Mouse (Mus musculus) kidney, adult 2 months (tissue): ENCODE data around the gene Ssna1. TPM values are rescaled to one million over a fixed set of nuclear protein-coding genes. Genes with fewer than 3 reads are reported as not detected.

ENCODE experiments used
- DNase-seq: peaks from one replicate; pipeline ENCODE4 v3.0.0; 2021
- H3K27ac ChIP-seq: fragments of 200-500 bp; 2 replicates; pipeline ENCODE4 v1.5.1; 2012; ENCODE audit warnings: low read depth, low read length, control low read depth, inconsistent platforms; ENCODE audit not compliant: insufficient read depth
- H3K27me3 ChIP-seq: fragments of 200-500 bp; replicated peaks from 2 replicates; pipeline ENCODE4 v1.6.1; 2012; ENCODE audit warnings: mild to moderate bottlenecking, moderate library complexity, low read length, inconsistent platforms; ENCODE audit not compliant: control insufficient read depth, insufficient read depth
- H3K36me3 ChIP-seq: fragments of 200-500 bp; 2 replicates; pipeline ENCODE4 v1.6.1; 2012; ENCODE audit warnings: mild to moderate bottlenecking, moderate library complexity, low read length, inconsistent platforms; ENCODE audit not compliant: control insufficient read depth, insufficient read depth
- H3K4me1 ChIP-seq: fragments of 200-500 bp; 2 replicates; pipeline ENCODE4 v1.6.1; 2011; ENCODE audit warnings: low read length; ENCODE audit not compliant: control insufficient read depth, insufficient read depth
- H3K4me3 ChIP-seq: fragments of 200-500 bp; 2 replicates; pipeline ENCODE4 v1.5.1; 2011; ENCODE audit warnings: mild to moderate bottlenecking, low read depth, low read length, control low read depth; ENCODE audit not compliant: insufficient read depth
- CTCF ChIP-seq: fragments of 200-500 bp; conservative IDR thresholded peaks from 2 replicates; pipeline ENCODE4 v1.5.1; 2011; ENCODE audit warnings: low read depth, mild to moderate bottlenecking, control low read depth, low read length, moderate library complexity, mixed read lengths; ENCODE audit not compliant: insufficient read depth, insufficient read length
- POLR2A ChIP-seq: fragments of 200-500 bp; IDR thresholded peaks from one replicate; pipeline ENCODE4 v1.6.1; 2011; ENCODE audit warnings: low read depth, low read length, control low read depth
- WGBS: fragments of 180-500 bp; shearing (Covaris S2); methylation state at CpG from one replicate; pipeline ENCODE4 v1.1.7; 2018; 5-methylcytosine and 5-hydroxymethylcytosine counted together
- polyA plus RNA-seq: library from polyadenylated mRNA; depleted of rRNA; stranded (reverse); fragments of >200 nt; gene quantifications from 2 replicates; pipeline ENCODE4 v1.2.3, GENCODE M21; 2012

Ssna1 gene
- polyA plus RNA-seq, 1 experiment = 48.8 TPM

DNA sequence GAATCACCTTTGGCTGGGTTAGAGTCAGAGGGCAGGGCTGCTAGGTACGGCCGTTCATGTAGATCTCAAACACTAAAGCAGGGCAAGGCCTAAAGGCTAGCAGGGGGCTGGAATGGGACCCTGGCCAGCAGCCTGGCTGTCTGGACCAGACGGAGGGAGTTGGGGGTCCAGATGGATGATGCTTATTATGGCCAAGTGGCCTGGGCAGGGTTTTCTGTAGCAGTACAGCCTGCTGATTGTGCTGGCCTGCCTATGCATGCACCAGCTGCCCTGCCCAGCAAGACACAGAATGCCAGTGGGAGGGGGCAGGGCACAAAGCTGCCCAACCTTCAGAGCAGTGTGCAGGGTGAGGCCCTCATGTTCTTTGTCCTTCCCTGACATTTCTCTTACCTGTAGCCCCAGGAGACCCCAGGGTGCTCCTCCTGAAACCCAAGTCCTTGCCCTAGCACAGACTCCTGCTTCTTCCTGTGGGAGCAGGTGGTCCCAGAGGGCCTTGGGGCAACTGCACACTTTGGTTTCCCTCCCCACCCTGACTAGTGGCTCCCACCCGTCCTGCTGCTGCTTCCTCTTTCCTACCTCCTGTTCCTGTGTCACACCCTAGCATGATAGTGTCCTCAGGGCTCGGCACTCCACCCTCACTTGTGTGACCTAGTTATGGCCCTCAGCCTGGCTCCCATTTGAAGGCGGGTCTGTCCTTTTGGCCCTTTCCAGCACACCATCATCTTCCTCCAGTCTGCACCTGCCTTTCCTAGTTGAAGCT is 6.2 kb downstream of the Ssna1 start:
- H3K27ac ChIP-seq = peak overlapping the region; percentile 95

GRCm38 (mm10) chr2:25264851-25265250 is 7.4 kb downstream of the Ssna1 start:
- peak overlapping the region; percentile 84 for H3K4me3 ChIP-seq
- peak; percentile 94 for DNase-seq

More for the DNA sequence above, 6.2 kb downstream of the Ssna1 start:
- H3K4me1 ChIP-seq = peaks cover 21% of the 10 kb centered on the region
- H3K36me3 ChIP-seq = no peaks in the 10 kb centered on the region
- peak; percentile 66 for DNase-seq
- no peak for TF ChIP-seq POLR2A
- no peaks in the 10 kb centered on the region for H3K27me3 ChIP-seq
- WGBS = 34% methylated on average over 6 of the region's 6 CpGs
- H3K4me3 ChIP-seq = peak overlapping the region; percentile 58

GRCm38 (mm10) chr2:25264286-25264660 is 8.0 kb downstream of the Ssna1 start:
- TF ChIP-seq CTCF (no peak), POLR2A (no peak)
- WGBS = 50% methylated on average over 5 of the region's 5 CpGs

More at GRCm38 (mm10) chr2:25264851-25265250, 7.4 kb downstream of the Ssna1 start:
- Histone ChIP-seq H3K36me3 (no peaks in the 10 kb centered on the region), H3K27ac (peak overlapping the region; percentile 95), H3K27me3 (no peaks in the 10 kb centered on the region), H3K4me1 (peaks cover 20% of the 10 kb centered on the region)
- no peak for TF ChIP-seq CTCF
- no peak for TF ChIP-seq POLR2A
- WGBS = 16% methylated on average over 3 of the region's 3 CpGs

GRCm38 (mm10) chr2:25263623-25264285 is 8.5 kb downstream of the Ssna1 start:
- TF ChIP-seq CTCF = no peak
- no peak for TF ChIP-seq POLR2A
- peak overlapping the region; percentile 84 for H3K4me3 ChIP-seq
- no peak for DNase-seq
- no peaks in the 10 kb centered on the region for H3K36me3 ChIP-seq
- peaks cover 20% of the 10 kb centered on the region for H3K4me1 ChIP-seq
- WGBS = 25% methylated on average over 12 of the region's 12 CpGs
- H3K27ac ChIP-seq = peak overlapping the region; percentile 95
- no peaks in the 10 kb centered on the region for H3K27me3 ChIP-seq

More at GRCm38 (mm10) chr2:25264286-25264660, 8.0 kb downstream of the Ssna1 start:
- H3K4me3 ChIP-seq = peak overlapping the region; percentile 84
- peaks cover 20% of the 10 kb centered on the region for H3K4me1 ChIP-seq
- peak overlapping the region; percentile 95 for H3K27ac ChIP-seq
- no peak for DNase-seq
- no peaks in the 10 kb centered on the region for H3K27me3 ChIP-seq
- no peaks in the 10 kb centered on the region for H3K36me3 ChIP-seq

- H3K36me3 ChIP-seq = no peaks in the 10 kb centered on the region
- H3K27ac ChIP-seq = peak overlapping the region; percentile 95
- DNase-seq = no peak
- WGBS = under 1% methylated on average over 82 of the region's 82 CpGs
- H3K4me3 ChIP-seq = peak overlapping the region; percentile 84
- TF ChIP-seq POLR2A (no peak), CTCF (no peak)
- peaks cover 19% of the 10 kb centered on the region for H3K4me1 ChIP-seq
- H3K27me3 ChIP-seq = no peaks in the 10 kb centered on the region
Measured at GRCm38 (mm10) chr2:25262795-25263622, 9.2 kb downstream of the Ssna1 start.

DNA sequence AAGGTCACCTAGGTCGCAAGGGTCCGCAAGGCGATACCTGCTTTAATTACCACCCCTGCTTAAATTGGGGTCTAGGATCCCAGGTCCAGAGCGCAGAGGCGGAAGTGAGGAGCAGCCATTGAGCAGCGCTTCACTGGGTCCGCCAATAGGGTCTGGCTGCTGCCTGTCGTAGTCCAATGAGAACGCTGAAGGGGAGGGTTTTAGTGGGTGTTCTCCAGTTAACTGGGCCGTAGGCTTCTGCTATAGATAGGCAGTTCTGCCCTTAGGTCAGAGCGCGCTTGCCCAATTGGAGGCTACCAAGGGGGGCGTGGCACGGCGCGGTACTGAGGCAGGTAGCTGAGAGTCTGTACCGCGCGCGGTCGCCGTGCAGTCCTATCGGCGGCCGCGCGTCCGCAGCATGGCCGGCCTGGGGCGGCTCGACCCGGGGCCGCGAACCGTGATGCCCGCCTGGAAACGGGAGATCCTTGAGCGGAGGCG is 9.9 kb downstream of the Ssna1 start, which contains the start of gene Tprn:
TSS of gene Tprn (plus strand) at position 328 of the 477 bp plus-strand sequence.
- WGBS = under 1% methylated on average over 39 of the region's 39 CpGs
- no peaks in the 10 kb centered on the region for H3K27me3 ChIP-seq
- TF ChIP-seq CTCF = no peak
- no peak for TF ChIP-seq POLR2A

More for the DNA sequence above, 9.9 kb downstream of the Ssna1 start, which contains the start of gene Tprn:
- Histone ChIP-seq H3K4me1 (peaks cover 12% of the 10 kb centered on the region), H3K36me3 (no peaks in the 10 kb centered on the region), H3K4me3 (peak within 1 kb of the TSS; percentile 84), H3K27ac (peak within 1 kb of the TSS; percentile 95)
- DNase-seq = peak; percentile 99
